Mouse (Mus musculus) heart, postnatal 25 days (tissue): ENCODE results near the gene Ank. TPM values are rescaled to one million over a fixed set of nuclear protein-coding genes. Genes with fewer than 3 reads are reported as not detected.
"Not testable (repeated sequence)": the region's sequence is repeated elsewhere in the genome, so short reads cannot be mapped to it uniquely, and the experiment has no call there.

ENCODE experiments used
- DNase-seq: peaks from one replicate; pipeline ENCODE4 v3.0.0; 2022; ENCODE audit warnings: low spot score
- intact Hi-C: fragments of 180-260 bp; cut with DNase I; formaldehyde crosslinking; loops from one replicate; pipeline ENCODE4 v1.15.1; 2025
- total RNA-seq, 2 experiments: library from RNA; stranded (reverse); gene quantifications; 2 replicates each; pipeline ENCODE4 v1.2.3; 2021

Ank gene
- total RNA-seq, 2 experiments from 2014 or later: 174 to 208 TPM

GRCm38 (mm10) chr15:27463876-27464275 is 2.6 kb upstream of the Ank start:
- intact Hi-C loops: loop anchor here (2.0 to 10.0 kb wide), 2 partner anchors 137 to 1479 kb away; partner anchors contain the start of gene Zfp622
- no peak for DNase-seq

- no peak for DNase-seq
- intact Hi-C loops: loop anchor here (2.0 to 10.0 kb wide), 4 partner anchors 77 to 1481 kb away; partner anchors contain the start of gene Zfp622
These were observed 979 bp upstream of the Ank start for GRCm38 (mm10) chr15:27465391-27466005.

- no peak for DNase-seq
- intact Hi-C loops: loop anchor here (2.0 to 10.0 kb wide), 3 partner anchors 76 to 1482 kb away; partner anchors contain the start of gene Zfp622
These were observed 609 bp downstream of the Ank start for GRCm38 (mm10) chr15:27467081-27467491.

GRCm38 (mm10) chr15:27467641-27468040 is 1.2 kb downstream of the Ank start:
- intact Hi-C loops: loop anchor here (2.0 to 10.0 kb wide), 3 partner anchors 75 to 1483 kb away; partner anchors contain the start of gene Zfp622
- DNase-seq: no peak

- no peak for DNase-seq
- intact Hi-C loops: loop anchor here (5.0 to 10.0 kb wide), 2 partner anchors 158 to 1484 kb away; partner anchors contain the start of gene Zfp622
These were observed 2.5 kb downstream of the Ank start for GRCm38 (mm10) chr15:27468822-27469488.

- intact Hi-C loops, DNase-seq: not testable (repeated sequence)
These were observed 3.9 kb downstream of the Ank start for GRCm38 (mm10) chr15:27470346-27470745.

GRCm38 (mm10) chr15:27472315-27472714 is 5.8 kb downstream of the Ank start:
- DNase-seq: no peak
- intact Hi-C loops: no loop called here

- DNase-seq: no peak
- intact Hi-C loops: no loop called here
These were observed 9.5 kb downstream of the Ank start for GRCm38 (mm10) chr15:27475988-27476387.

GRCm38 (mm10) chr15:27476671-27477070 is 10.2 kb downstream of the Ank start:
- intact Hi-C loops: no loop called here
- DNase-seq: no peak

- DNase-seq: no peak
- intact Hi-C loops: no loop called here
These were observed 10.7 kb downstream of the Ank start for GRCm38 (mm10) chr15:27477159-27477558.

GRCm38 (mm10) chr15:27477630-27478029 is 11.2 kb downstream of the Ank start:
- DNase-seq: no peak
- intact Hi-C loops: no loop called here

- intact Hi-C loops: no loop called here
These were observed 14.0 kb downstream of the Ank start for GRCm38 (mm10) chr15:27480333-27481015.

GRCm38 (mm10) chr15:27481956-27482355 is 15.5 kb downstream of the Ank start:
- no peak for DNase-seq
- intact Hi-C loops: no loop called here

More at GRCm38 (mm10) chr15:27480333-27481015, 14.0 kb downstream of the Ank start:
- no peak for DNase-seq

GRCm38 (mm10) chr15:27483183-27483582 is 16.7 kb downstream of the Ank start:
- intact Hi-C loops: no loop called here
- DNase-seq: no peak

GRCm38 (mm10) chr15:27485567-27486278 is 19.2 kb downstream of the Ank start:
- intact Hi-C loops: no loop called here
- no peak for DNase-seq

- intact Hi-C loops: no loop called here
- no peak for DNase-seq
These were observed 19.8 kb downstream of the Ank start for GRCm38 (mm10) chr15:27486279-27486618.

- intact Hi-C loops: no loop called here
These were observed 20.6 kb downstream of the Ank start for GRCm38 (mm10) chr15:27487059-27487458.

GRCm38 (mm10) chr15:27488042-27488441 is 21.6 kb downstream of the Ank start:
- intact Hi-C loops: no loop called here
- DNase-seq: no peak

More at GRCm38 (mm10) chr15:27487059-27487458, 20.6 kb downstream of the Ank start:
- DNase-seq: no peak

- no peak for DNase-seq
- intact Hi-C loops: no loop called here
These were observed 24.2 kb downstream of the Ank start for GRCm38 (mm10) chr15:27490676-27491075.

GRCm38 (mm10) chr15:27491425-27492070 is 25.1 kb downstream of the Ank start:
- intact Hi-C loops: no loop called here
- DNase-seq: no peak
